Mouse (Mus musculus) heart, adult 2 months (tissue): Measurements from ENCODE around the gene B230217C12Rik. TPM values are rescaled to one million over a fixed set of nuclear protein-coding genes. Genes with fewer than 3 reads are reported as not detected.
A peak's percentile ranks its signal among the peaks of the same experiment; 100 is the strongest.

ENCODE experiments used
- DNase-seq, 2 experiments: peaks; one replicate each; pipeline ENCODE4 v3.0.0; 2021
- H3K27ac ChIP-seq: fragments of 200-600 bp; 2 replicates; pipeline ENCODE4 v1.8.1; 2022
- H3K27me3 ChIP-seq: fragments of 200-500 bp; 2 replicates; pipeline ENCODE4 v1.6.1; 2012; ENCODE audit warnings: mild to moderate bottlenecking, low read length, inconsistent platforms, mixed read lengths; ENCODE audit not compliant: control insufficient read depth, insufficient read depth
- H3K36me3 ChIP-seq: fragments of 200-500 bp; 2 replicates; pipeline ENCODE4 v1.6.1; 2012; ENCODE audit warnings: low read length, inconsistent platforms; ENCODE audit not compliant: control insufficient read depth, insufficient read depth
- H3K4me1 ChIP-seq: fragments of 200-500 bp; 2 replicates; pipeline ENCODE4 v1.6.1; 2011; ENCODE audit warnings: low read length; ENCODE audit not compliant: control insufficient read depth, insufficient read depth
- H3K4me3 ChIP-seq: fragments of 200-600 bp; 2 replicates; pipeline ENCODE4 v1.8.1; 2022
- H3K79me2 ChIP-seq: fragments of 200-500 bp; replicated peaks from 2 replicates; pipeline ENCODE4 v1.6.1; 2012; ENCODE audit warnings: mild to moderate bottlenecking, inconsistent platforms, low read length, moderate library complexity, mixed read lengths; ENCODE audit not compliant: control insufficient read depth, insufficient read depth
- H3K9ac ChIP-seq: fragments of 200-500 bp; 2 replicates; pipeline ENCODE4 v1.6.1; 2012; ENCODE audit warnings: low read depth, mild to moderate bottlenecking, control low read depth, inconsistent platforms, low read length, mixed read lengths
- CTCF ChIP-seq: fragments of 200-600 bp; IDR thresholded peaks from 2 replicates; pipeline ENCODE4 v1.8.1; 2022; ENCODE audit warnings: antibody characterized with exemption, mild to moderate bottlenecking, moderate library complexity
- EP300 ChIP-seq: fragments of 200-500 bp; IDR thresholded peaks from 2 replicates; pipeline ENCODE4 v1.6.1; 2011; ENCODE audit warnings: low read depth, low read length, control low read depth; ENCODE audit not compliant: insufficient read depth
- POLR2A ChIP-seq: fragments of 200-500 bp; IDR thresholded peaks from 2 replicates; pipeline ENCODE4 v1.6.1; 2011; ENCODE audit warnings: mild to moderate bottlenecking, low read depth, low read length, control low read depth; ENCODE audit not compliant: insufficient read depth
- WGBS: fragments of 180-500 bp; shearing (Covaris S2); methylation state at CpG from one replicate; pipeline ENCODE4 v1.1.7; 2018; 5-methylcytosine and 5-hydroxymethylcytosine counted together
- intact Hi-C: fragments of 180-260 bp; cut with DNase I; formaldehyde crosslinking; loops from one replicate; pipeline ENCODE4 v1.15.1; 2025
- polyA plus RNA-seq: library from polyadenylated mRNA; depleted of rRNA; stranded (reverse); fragments of >200 nt; gene quantifications from 2 replicates; pipeline ENCODE4 v1.2.3, GENCODE M21; 2012
- total RNA-seq, 2 experiments: library from RNA; stranded (reverse); gene quantifications; 2 replicates each; pipeline ENCODE4 v1.2.3; 2021

B230217C12Rik gene
- total and polyA plus RNA-seq, 3 experiments, result 0.64 to 2.3 (median 1.6) TPM

GRCm38 (mm10) chr11:97837641-97838149 is 2.9 kb upstream of the B230217C12Rik start:
- DNase-seq, result no peak
- no peak overlapping the region; the same call in 1 of the 2 replicates for H3K27ac ChIP-seq
- no peaks in the 10 kb centered on the region for H3K27me3 ChIP-seq
- H3K4me1 ChIP-seq, result peaks cover 2% of the 10 kb centered on the region
- no peak overlapping the region for H3K4me3 ChIP-seq
- H3K9ac ChIP-seq, result no peak overlapping the region
- no peaks in the 10 kb centered on the region for H3K79me2 ChIP-seq
- intact Hi-C loops, result no loop called here
- no peaks in the 10 kb centered on the region for H3K36me3 ChIP-seq
- 71% methylated on average over 7 of the region's 7 CpGs for whole genome bisulfite sequencing
- TF ChIP-seq EP300 (no peak), CTCF (no peak), POLR2A (no peak)

DNA sequence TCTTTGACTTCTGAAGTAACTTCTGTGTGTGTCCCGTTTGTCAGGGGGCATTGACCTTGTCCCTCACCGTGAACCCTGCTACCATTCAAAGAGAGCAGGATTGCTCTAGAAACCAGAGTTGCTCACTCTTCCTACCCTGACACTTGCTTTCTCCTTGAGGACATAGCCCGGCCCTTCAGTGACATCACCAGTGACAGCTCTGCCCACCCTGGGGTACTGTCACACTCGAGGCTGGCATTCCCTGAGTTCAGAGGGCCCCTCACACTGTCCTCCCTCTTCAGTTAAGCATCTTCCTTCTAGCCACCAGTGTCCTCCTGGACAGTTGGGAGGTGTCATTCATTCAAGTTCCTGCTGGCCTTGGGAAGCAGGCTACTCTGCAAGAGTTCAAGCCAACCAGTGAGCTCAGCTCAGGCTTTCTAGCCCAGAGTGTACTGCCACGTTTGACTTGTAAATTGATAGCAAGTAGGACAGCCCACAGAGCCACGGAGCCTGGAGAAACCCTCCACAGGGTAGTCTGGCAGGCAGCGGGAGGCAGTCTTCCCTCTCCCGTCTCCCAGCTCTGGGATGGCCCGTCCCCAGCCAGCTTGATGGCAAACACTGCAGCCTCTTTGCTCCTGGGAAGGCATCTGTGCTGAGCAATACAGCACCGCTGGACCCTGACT is 1.7 kb upstream of the B230217C12Rik start:
- peak overlapping the region; percentile 36 for H3K27ac ChIP-seq
- no peaks in the 10 kb centered on the region for H3K27me3 ChIP-seq

DNA sequence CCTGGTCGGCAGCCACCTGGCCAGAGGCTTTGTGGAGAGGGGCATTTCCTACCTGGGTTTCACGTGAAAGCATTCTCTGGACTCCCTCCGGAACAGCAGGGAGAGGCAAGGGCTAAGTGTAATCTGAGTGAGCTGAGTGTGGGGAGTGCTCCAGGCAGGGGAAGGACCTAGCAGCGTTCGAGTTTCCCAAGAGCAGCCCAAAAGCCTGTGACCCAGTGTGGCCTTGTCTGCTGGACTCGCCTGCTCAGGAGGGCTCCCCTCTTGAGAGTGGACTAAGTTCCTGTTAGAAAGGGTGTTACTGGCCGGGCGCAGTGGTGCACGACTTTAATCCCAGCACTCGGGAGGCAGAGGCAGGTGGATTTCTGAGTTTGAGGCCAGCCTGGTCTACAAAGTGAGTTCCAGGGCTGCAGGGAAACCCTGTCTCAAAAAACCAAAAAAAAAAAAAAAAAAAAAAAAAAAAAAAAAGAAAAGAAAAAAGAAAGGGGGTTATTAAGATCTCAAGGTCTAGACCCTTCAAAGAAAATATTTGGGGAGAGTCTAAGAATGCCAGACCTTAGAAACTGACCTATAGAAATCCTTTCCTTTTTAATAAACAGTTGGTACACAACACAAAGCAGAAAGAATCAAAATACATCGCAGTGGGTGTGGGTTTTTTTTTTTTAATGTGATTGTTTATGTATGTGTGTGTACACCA is 992 bp upstream of the B230217C12Rik start:
- Histone ChIP-seq H3K79me2 (no peaks in the 10 kb centered on the region), H3K4me1 (peaks cover 2% of the 10 kb centered on the region), H3K4me3 (no peak overlapping the region), H3K36me3 (no peaks in the 10 kb centered on the region), H3K27me3 (no peaks in the 10 kb centered on the region), H3K9ac (no peak overlapping the region), H3K27ac (peak overlapping the region; percentile 36)
- no peak for DNase-seq
- intact Hi-C loops, result loop anchor here (2.0 kb wide), 2 partner anchors 39 to 45 kb away; partner anchors contain the start of gene Fbxo47
- TF ChIP-seq CTCF (no peak), POLR2A (no peak), EP300 (no peak)
- 62% methylated on average over 11 of the region's 11 CpGs for WGBS

More for the DNA sequence above, 1.7 kb upstream of the B230217C12Rik start:
- TF ChIP-seq CTCF (no peak), POLR2A (no peak), EP300 (no peak)
- H3K79me2 ChIP-seq, result no peaks in the 10 kb centered on the region
- 53% methylated on average over 10 of the region's 10 CpGs for WGBS
- no peak overlapping the region for H3K9ac ChIP-seq
- peaks cover 2% of the 10 kb centered on the region for H3K4me1 ChIP-seq
- H3K4me3 ChIP-seq, result no peak overlapping the region
- intact Hi-C loops, result no loop called here
- H3K36me3 ChIP-seq, result no peaks in the 10 kb centered on the region
- peak in 1 of 2 experiments; percentile 25 for DNase-seq

DNA sequence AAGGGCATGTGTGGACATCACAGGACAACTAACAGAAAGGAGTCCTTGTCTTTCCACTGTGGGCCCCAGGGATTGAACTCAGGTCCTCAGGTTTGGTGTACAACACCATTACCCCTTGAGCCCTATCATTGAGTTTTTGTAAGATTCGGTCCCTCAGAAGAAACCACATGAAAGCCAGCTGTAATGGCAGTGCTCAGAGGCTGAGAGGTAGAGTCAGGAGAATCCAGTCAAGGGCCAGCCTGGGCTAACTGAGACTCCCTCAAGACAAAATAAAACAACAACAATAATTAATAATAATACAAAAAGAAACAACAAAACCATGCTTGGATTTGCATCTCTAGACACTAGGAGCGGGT is 467 bp upstream of the B230217C12Rik start:
- H3K9ac ChIP-seq, result no peak overlapping the region
- peak overlapping the region; percentile 78; the same call in 1 of the 2 replicates for H3K27ac ChIP-seq
- no peak overlapping the region for H3K4me3 ChIP-seq
- no peaks in the 10 kb centered on the region for H3K79me2 ChIP-seq
- peaks cover 2% of the 10 kb centered on the region for H3K4me1 ChIP-seq
- intact Hi-C loops, result loop anchor here (2.0 kb wide), 2 partner anchors 39 to 45 kb away; partner anchors contain the start of gene Fbxo47
- H3K36me3 ChIP-seq, result no peaks in the 10 kb centered on the region
- WGBS, result 61% methylated on average over 2 of the region's 2 CpGs
- TF ChIP-seq CTCF (no peak), EP300 (no peak), POLR2A (no peak)
- no peaks in the 10 kb centered on the region for H3K27me3 ChIP-seq
- DNase-seq, result no peak

DNA sequence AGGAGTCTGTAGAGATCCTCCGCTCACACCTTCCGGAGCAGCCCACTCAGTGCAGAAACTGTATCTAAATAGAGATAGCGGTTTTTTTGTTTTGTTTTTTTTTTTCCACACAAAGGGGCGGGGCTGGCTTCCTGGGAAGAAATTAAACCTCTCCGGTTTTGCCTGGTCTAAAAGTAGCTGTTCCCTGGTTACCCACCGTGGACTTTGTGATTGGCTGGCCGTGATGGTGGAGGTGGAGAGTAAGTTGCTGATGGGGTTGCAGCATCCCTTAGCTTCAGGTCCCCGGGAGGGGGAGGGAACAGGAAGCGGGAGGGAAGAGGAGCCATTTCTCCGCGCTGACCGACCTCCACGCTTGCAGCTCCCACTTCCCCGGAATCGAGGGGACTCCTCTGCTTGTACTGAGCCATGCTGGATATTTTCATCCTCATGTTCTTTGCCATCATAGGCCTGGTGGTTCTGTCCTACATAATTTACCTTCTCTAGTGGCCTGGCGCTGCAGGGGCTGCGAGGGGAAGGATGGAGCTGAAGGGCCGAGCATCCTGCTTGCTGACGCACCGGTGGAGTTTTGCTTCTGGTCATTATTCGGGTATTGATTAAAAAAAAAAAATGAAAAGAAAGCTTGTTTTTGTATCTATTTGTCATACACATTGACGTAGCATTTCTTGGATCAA is 546 bp downstream of the B230217C12Rik start:
- H3K9ac ChIP-seq, result peak overlapping the region; percentile 45
- peak overlapping the region; percentile 57 for H3K4me3 ChIP-seq
- H3K4me1 ChIP-seq, result peaks cover 2% of the 10 kb centered on the region
- intact Hi-C loops, result loop anchor here (2.0 kb wide), 2 partner anchors 40 to 44 kb away; partner anchors contain the start of gene Fbxo47
- no peaks in the 10 kb centered on the region for H3K79me2 ChIP-seq
- H3K27ac ChIP-seq, result peak overlapping the region; percentile 78
- DNase-seq, result peak; percentile 75 to 82
- whole genome bisulfite sequencing, result 8% methylated on average over 22 of the region's 22 CpGs
- H3K27me3 ChIP-seq, result no peaks in the 10 kb centered on the region
- H3K36me3 ChIP-seq, result no peaks in the 10 kb centered on the region
- TF ChIP-seq POLR2A (peak; percentile 67), CTCF (no peak), EP300 (no peak)
